Mouse (Mus musculus) midbrain, embryonic 15.5 days (tissue): ENCODE measurements around the gene Dennd1c. TPM values are rescaled to one million over a fixed set of nuclear protein-coding genes. Genes with fewer than 3 reads are reported as not detected.
A peak's percentile ranks its signal among the peaks of the same experiment; 100 is the strongest.

Source experiments
- ATAC-seq: fragments of 200-750 bp; cut with Nextera tagmentation; replicated peaks from 2 replicates; pipeline ENCODE4 v1.8.0; 2017; ENCODE audit warnings: moderate TSS enrichment
- H3K27ac ChIP-seq: fragments of 300-500 bp; sonication (generic); 2 replicates; pipeline ENCODE4 v1.5.1; 2015; ENCODE audit warnings: mild to moderate bottlenecking, inconsistent platforms
- H3K27me3 ChIP-seq: fragments of 300-500 bp; sonication (generic); replicated peaks from 2 replicates; pipeline ENCODE4 v1.6.1; 2015; ENCODE audit warnings: inconsistent platforms
- H3K36me3 ChIP-seq: fragments of 300-500 bp; sonication (generic); replicated peaks from 2 replicates; pipeline ENCODE4 v1.6.1; 2015; ENCODE audit warnings: inconsistent platforms
- H3K4me1 ChIP-seq: fragments of 300-500 bp; sonication (generic); 2 replicates; pipeline ENCODE4 v1.6.1; 2015; ENCODE audit warnings: inconsistent platforms
- H3K4me2 ChIP-seq: fragments of 300-500 bp; sonication (generic); 2 replicates; pipeline ENCODE4 v1.6.1; 2015; ENCODE audit warnings: inconsistent platforms, mild to moderate bottlenecking, moderate library complexity
- H3K4me3 ChIP-seq: fragments of 300-500 bp; sonication (generic); 2 replicates; pipeline ENCODE4 v1.5.1; 2015; ENCODE audit warnings: mild to moderate bottlenecking, inconsistent platforms
- H3K9ac ChIP-seq: fragments of 300-500 bp; sonication (generic); 2 replicates; pipeline ENCODE4 v1.6.1; 2015; ENCODE audit warnings: mild to moderate bottlenecking, inconsistent platforms
- H3K9me3 ChIP-seq: fragments of 300-500 bp; sonication (generic); 2 replicates; pipeline ENCODE4 v1.6.1; 2016; ENCODE audit warnings: inconsistent platforms
- WGBS: fragments of 180-500 bp; shearing (Covaris S2); methylation state at CpG from one replicate; pipeline ENCODE4 v1.1.7; 2015; ENCODE audit warnings: mixed read lengths; 5-methylcytosine and 5-hydroxymethylcytosine counted together
- polyA plus RNA-seq: library from polyadenylated mRNA; unstranded; fragments of >200 nt; fragmentation: Nextera tagmentation; extraction: Ambion mirVana; gene quantifications from 2 replicates; pipeline ENCODE4 v1.2.1, GENCODE M21; 2015

Dennd1c gene
- polyA plus RNA-seq, 1 experiment from 2014 or later = 5.8 TPM

DNA sequence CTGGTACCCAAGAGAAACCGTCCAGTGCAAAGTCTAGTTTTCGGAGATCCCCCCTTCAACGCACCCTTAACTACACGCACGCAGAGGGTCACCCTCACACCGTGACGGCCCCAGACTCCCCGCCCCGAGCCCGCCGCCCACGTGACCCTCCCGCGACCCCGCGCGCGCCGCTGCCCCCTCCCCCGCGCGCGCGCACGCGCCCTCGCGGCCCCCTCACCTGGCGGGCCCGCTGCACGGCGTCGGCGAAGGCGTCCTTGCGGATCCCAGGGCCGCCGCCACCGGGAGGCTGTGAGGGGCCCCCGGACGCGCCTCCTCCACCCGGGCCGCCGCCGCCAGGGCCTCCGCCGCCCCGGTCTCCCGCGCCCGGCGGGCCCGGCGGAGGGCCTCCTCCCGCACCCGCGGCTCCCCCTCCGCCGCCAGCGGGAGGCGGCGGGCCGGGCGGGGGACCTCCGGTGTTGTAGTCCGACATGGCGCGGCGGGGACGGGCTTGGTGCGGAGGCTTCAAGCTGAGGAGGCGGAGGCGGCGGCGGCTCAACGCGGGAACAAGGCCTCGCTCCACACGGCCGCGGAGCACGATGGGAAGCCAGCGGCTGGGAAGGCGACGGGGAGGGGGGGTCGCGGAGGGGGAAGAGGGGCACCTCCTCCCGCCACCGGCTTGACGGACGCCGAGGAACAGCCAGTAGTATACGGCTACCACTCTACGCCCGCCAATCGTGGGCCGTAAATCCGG is 47.2 kb downstream of the Dennd1c start, which contains the start of gene Khsrp:
Gene Khsrp (minus strand): TSS at position 592 of the 730 bp plus-strand sequence.
- no peaks in the 10 kb centered on the region for H3K27me3 ChIP-seq
- H3K36me3 ChIP-seq = peaks cover 21% of the 10 kb centered on the region; the same call in 1 of the 2 replicates
- WGBS = under 1% methylated on average over 65 of the region's 99 CpGs
- H3K9me3 ChIP-seq = no peaks in the 10 kb centered on the region
- peak within 1 kb of the TSS; percentile 98 for H3K9ac ChIP-seq
- ATAC-seq = no peak; the same call in 1 of the 2 replicates
- H3K4me2 ChIP-seq = peak within 1 kb of the TSS; percentile 69
- peaks cover 17% of the 10 kb centered on the region for H3K4me1 ChIP-seq
- H3K4me3 ChIP-seq = peak within 1 kb of the TSS; percentile 88
- peak within 1 kb of the TSS; percentile 93 for H3K27ac ChIP-seq

DNA sequence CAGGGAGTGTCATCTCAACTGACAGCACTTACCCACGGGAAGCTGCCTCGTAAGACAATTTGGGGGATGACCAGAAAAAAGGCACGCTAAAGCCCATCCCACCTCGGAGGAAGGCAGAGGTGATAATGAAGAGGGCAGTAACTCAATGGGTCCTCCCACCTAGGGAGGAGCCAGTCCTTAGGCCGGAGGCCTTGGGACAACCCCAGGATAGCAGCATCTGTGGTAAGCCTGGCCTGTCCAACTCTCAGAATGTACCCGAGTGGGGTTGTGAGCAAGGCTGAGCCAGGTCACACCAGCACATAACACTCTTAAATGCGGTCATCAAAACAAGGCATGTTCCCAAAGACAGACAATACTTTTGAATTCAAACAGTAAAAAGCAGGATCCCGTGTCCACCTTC is 48.6 kb downstream of the Dennd1c start:
- no peak for ATAC-seq
- Histone ChIP-seq H3K4me2 (peak overlapping the region; percentile 69), H3K27ac (no peak overlapping the region), H3K36me3 (peaks cover 32% of the 10 kb centered on the region; the same call in 1 of the 2 replicates), H3K9me3 (no peaks in the 10 kb centered on the region), H3K9ac (peak overlapping the region; percentile 98), H3K4me1 (peaks cover 17% of the 10 kb centered on the region), H3K4me3 (peak overlapping the region; percentile 88), H3K27me3 (no peaks in the 10 kb centered on the region)
- 46% methylated on average over 8 of the region's 8 CpGs for WGBS

DNA sequence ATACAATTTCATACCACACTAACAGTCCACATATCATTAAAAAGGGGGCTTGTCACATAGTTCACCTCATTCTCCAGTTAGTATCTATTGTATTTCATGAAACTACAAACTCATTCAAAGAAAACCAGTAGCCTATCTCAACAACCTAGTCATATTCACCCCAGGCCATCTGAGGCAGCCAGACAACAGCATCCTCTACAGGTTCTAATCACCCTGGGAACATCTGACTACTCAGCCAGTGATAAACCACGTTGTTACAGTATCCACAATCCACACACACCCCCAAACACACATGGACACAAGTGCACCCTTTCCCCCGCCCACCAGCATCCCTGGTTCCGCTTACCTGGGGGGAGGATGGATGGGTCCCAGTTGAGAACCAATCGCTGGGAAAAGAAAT is 50.8 kb downstream of the Dennd1c start:
- H3K27me3 ChIP-seq = no peaks in the 10 kb centered on the region
- H3K9ac ChIP-seq = no peak overlapping the region
- H3K36me3 ChIP-seq = peaks cover 55% of the 10 kb centered on the region
- no peaks in the 10 kb centered on the region for H3K9me3 ChIP-seq
- H3K4me3 ChIP-seq = no peak overlapping the region
- 90% methylated on average over 4 of the region's 4 CpGs for WGBS
- H3K4me1 ChIP-seq = peaks cover 17% of the 10 kb centered on the region
- H3K4me2 ChIP-seq = no peak overlapping the region
- no peak for ATAC-seq
- H3K27ac ChIP-seq = no peak overlapping the region

DNA sequence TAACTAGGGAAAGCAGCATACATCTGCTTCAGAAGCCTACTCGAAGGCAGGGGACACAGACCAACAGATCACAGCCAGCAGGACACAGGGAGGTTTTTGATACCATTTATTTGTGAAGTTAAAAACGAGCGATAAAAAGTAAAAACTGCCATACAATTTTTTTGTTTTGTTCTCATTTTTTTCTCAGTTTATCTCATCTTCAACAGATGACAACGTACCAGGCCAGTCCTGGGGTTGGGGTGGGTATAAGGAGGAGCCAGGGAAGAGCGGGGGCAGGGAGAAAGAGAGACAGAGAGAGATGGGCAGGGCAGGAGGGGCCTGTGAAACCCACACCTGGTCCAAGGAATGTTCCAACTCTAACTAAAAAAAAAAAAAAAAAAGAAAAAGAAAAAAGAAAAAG is 57.4 kb downstream of the Dennd1c start:
- Histone ChIP-seq H3K4me3 (no peak overlapping the region), H3K9me3 (no peaks in the 10 kb centered on the region), H3K4me1 (no peaks in the 10 kb centered on the region), H3K27me3 (no peaks in the 10 kb centered on the region), H3K27ac (no peak overlapping the region), H3K4me2 (no peak overlapping the region), H3K9ac (no peak overlapping the region), H3K36me3 (peaks cover 45% of the 10 kb centered on the region)
- ATAC-seq = no peak
- 89% methylated on average over 5 of the region's 5 CpGs for WGBS

DNA sequence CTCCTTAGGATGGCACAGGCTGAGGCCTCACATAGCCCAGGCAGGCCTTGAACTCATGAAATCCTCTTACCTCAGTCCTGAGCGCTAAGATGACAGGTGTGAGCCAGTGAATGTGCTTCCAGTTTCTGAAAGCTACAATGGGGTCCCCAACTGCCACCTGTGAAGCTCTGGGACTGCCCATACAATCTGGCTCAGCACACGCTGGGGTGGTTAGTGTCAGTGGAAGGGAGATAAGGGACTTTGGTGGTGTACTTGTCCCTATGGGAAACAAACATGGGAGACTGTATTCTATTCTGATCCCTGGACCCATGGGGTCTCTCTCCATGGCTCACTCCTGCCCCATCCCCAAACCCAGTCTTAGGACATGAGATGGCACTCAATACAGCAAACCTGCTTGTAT is 58.6 kb downstream of the Dennd1c start:
- no peaks in the 10 kb centered on the region for H3K4me1 ChIP-seq
- no peaks in the 10 kb centered on the region for H3K9me3 ChIP-seq
- H3K36me3 ChIP-seq = peaks cover 33% of the 10 kb centered on the region
- ATAC-seq = no peak
- no peak overlapping the region for H3K4me2 ChIP-seq
- no peaks in the 10 kb centered on the region for H3K27me3 ChIP-seq
- 71% methylated on average over 2 of the region's 2 CpGs for WGBS
- H3K9ac ChIP-seq = no peak overlapping the region
- H3K4me3 ChIP-seq = no peak overlapping the region
- no peak overlapping the region for H3K27ac ChIP-seq

Other genes starting within 250 kb of the Dennd1c start
- 5.4 and 6.0 TPM in 2 replicates for gene Rfx2, start 247.5 kb downstream of the Dennd1c start, polyA plus RNA-seq
- not detected in 2 replicates for gene Acsbg2, start 204.1 kb downstream of the Dennd1c start, polyA plus RNA-seq
- gene 1700061G19Rik, start 203.0 kb downstream of the Dennd1c start, polyA plus RNA-seq = 0.37 and 0.49 TPM in 2 replicates
- gene Mllt1, start 143.1 kb downstream of the Dennd1c start, polyA plus RNA-seq = 103 and 106 TPM in 2 replicates
- gene Acer1, start 96.4 kb downstream of the Dennd1c start, polyA plus RNA-seq = not detected in 2 replicates
- gene Clpp, start 88.2 kb downstream of the Dennd1c start, polyA plus RNA-seq = 180 and 188 TPM in 2 replicates
- gene Alkbh7, start 81.2 kb downstream of the Dennd1c start, polyA plus RNA-seq = 53.2 and 57.1 TPM in 2 replicates
- 0.68 and 0.83 TPM in 2 replicates for gene Pspn, start 78.5 kb downstream of the Dennd1c start, polyA plus RNA-seq
- gene Gtf2f1, start 67.2 kb downstream of the Dennd1c start, polyA plus RNA-seq = 76.8 TPM in 2 replicates
- gene Gm17949, start 67.0 kb downstream of the Dennd1c start, polyA plus RNA-seq = 0.43 and 0.73 TPM in 2 replicates
- gene Khsrp, start 47.0 kb downstream of the Dennd1c start, polyA plus RNA-seq = 29.9 and 30.5 TPM in 2 replicates
- gene Slc25a41, start 36.9 kb downstream of the Dennd1c start, polyA plus RNA-seq = not detected in 2 replicates
- 1.5 and 2.0 TPM in 2 replicates for gene Crb3, start 19.4 kb downstream of the Dennd1c start, polyA plus RNA-seq
- gene Slc25a23, start 18.7 kb downstream of the Dennd1c start, polyA plus RNA-seq = 42.5 TPM in 2 replicates
- gene Tubb4a, start 9.3 kb upstream of the Dennd1c start, polyA plus RNA-seq = 388 and 395 TPM in 2 replicates
- gene Tnfsf9, start 26.8 kb upstream of the Dennd1c start, polyA plus RNA-seq = 7.4 and 8.1 TPM in 2 replicates
- gene Cd70, start 71.3 kb upstream of the Dennd1c start, polyA plus RNA-seq = 1.1 and 1.2 TPM in 2 replicates
- not detected in 2 replicates for gene Tnfsf14, start 115.7 kb upstream of the Dennd1c start, polyA plus RNA-seq
- gene C3, start 149.6 kb upstream of the Dennd1c start, polyA plus RNA-seq = 2.2 TPM in 2 replicates
- 22.7 and 23.1 TPM in 2 replicates for gene Gpr108, start 169.9 kb upstream of the Dennd1c start, polyA plus RNA-seq
- gene Trip10, start 170.9 kb upstream of the Dennd1c start, polyA plus RNA-seq = 9.6 and 10.5 TPM in 2 replicates
- 1.5 and 1.6 TPM in 2 replicates for gene Vav1, start 200.6 kb upstream of the Dennd1c start, polyA plus RNA-seq